Mouse (Mus musculus) ovary, postnatal 14 days (tissue): ENCODE results near the gene Mpo.
A peak's percentile ranks its signal among the peaks of the same experiment; 100 is the strongest.

Source experiments
- DNase-seq: peaks from one replicate; pipeline ENCODE4 v3.0.0; 2022; ENCODE audit warnings: low spot score

Mpo gene

GRCm38 (mm10) chr11:87758161-87758911, 35.0 kb upstream of the Mpo start:
- DNase-seq: no peak

DNA sequence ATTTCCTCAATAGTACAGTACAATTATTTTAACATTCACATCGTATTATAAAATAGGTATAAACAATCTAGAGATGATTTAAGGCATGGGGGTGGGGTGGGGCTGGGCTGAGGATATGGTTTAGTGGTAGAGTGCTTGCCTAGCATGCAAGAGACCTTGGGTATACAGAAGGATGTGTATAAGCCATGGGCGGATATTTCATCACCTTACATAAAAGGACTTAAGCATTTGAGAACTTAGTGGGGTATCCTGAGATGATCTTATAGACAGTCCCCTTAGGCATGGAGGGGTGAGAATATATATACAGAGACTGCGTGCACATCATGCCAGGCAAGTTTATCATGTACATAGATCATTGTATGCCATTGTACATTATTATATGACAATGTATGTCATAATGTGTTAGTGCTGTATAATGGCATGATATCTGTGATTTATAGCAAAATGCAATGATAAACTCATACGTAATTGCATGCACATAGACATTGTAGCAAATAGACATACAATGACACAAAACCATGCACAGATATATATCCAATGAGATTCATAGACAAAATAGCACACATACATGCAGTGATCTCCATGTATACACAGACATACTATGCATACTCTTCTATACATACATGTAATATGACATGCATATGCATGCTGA, 34.3 kb upstream of the Mpo start:
- DNase-seq: no peak

GRCm38 (mm10) chr11:87759609-87760005, 33.8 kb upstream of the Mpo start:
- DNase-seq: no peak

GRCm38 (mm10) chr11:87760301-87761081, 32.9 kb upstream of the Mpo start, which contains the start of gene Tspoap1:
Gene Tspoap1, plus strand, starts transcription at chr11:87760541.
- DNase-seq: no peak

DNA sequence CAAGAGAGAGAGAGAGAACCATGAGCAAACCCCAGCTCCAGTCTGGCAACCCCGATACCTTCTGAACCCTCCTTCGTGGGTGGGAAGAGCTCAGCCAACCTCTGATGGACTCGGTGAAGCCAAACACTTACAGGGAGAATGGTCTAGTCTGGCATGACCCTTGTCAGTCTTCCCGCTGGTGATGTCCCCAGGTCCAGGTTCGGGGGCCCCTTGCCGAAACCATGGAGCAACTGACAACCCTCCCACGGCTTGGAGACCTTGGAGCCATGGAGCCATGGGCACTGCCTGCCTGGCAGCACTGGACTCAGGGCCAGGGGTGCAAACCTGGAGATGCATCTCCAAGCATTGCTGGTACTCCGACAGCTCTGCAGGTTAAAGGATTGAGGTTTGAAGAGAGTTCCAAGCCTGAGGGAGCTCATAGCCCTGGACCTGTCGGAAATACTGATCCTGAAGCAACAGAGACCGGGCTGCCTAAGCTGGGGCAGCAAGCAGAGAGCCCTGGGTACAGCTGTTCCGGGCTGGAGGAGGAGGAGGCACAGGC, 32.1 kb upstream of the Mpo start:
- no peak for DNase-seq

GRCm38 (mm10) chr11:87761806-87762701, 31.3 kb upstream of the Mpo start:
- no peak for DNase-seq

GRCm38 (mm10) chr11:87762702-87763385, 30.5 kb upstream of the Mpo start:
- DNase-seq: no peak

- DNase-seq: no peak
Observed at GRCm38 (mm10) chr11:87763511-87763987, 29.8 kb upstream of the Mpo start.

- no peak for DNase-seq
Observed at GRCm38 (mm10) chr11:87763988-87764876, 29.1 kb upstream of the Mpo start.

GRCm38 (mm10) chr11:87768745-87769144, 24.6 kb upstream of the Mpo start:
- no peak for DNase-seq

DNA sequence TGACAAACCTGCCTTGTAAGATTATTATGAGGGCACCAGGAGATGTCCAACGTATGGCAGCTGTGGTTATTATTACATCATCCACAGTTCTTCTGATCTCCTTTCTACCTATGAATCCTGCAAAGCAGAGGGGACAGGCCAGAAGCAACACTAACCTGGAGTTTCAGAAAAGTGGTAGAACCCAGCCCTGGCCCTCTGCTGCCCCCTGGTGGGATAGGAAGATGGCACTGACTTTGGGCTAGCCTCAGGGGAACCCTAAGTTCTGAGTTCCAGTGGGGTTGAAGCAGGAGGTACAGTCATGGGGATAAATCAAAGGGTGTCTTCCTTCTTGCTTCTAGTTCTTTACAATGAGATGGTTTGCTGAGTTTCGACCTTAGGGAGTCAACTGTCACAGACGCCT, 22.4 kb upstream of the Mpo start:
- peak; percentile 69 for DNase-seq

DNA sequence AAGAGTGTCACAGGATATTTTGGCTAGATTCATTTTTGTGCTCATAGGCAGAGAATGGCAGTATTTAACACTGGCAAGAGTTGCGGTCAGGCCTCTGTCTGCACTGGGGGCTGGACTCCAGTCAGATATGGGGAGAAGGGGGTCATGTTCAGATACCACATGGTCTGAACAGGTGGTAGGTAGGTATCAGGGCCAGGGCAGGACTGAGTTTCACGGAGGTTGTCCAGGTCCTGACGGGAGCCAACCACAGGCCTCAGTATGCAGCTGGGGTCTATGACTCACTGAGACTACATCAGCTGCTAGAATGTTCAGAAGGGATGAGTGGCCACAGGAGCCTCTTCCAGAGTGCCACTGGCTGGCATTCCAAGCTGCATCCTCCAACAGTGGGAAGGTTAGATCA, 21.0 kb upstream of the Mpo start:
- DNase-seq: no peak

DNA sequence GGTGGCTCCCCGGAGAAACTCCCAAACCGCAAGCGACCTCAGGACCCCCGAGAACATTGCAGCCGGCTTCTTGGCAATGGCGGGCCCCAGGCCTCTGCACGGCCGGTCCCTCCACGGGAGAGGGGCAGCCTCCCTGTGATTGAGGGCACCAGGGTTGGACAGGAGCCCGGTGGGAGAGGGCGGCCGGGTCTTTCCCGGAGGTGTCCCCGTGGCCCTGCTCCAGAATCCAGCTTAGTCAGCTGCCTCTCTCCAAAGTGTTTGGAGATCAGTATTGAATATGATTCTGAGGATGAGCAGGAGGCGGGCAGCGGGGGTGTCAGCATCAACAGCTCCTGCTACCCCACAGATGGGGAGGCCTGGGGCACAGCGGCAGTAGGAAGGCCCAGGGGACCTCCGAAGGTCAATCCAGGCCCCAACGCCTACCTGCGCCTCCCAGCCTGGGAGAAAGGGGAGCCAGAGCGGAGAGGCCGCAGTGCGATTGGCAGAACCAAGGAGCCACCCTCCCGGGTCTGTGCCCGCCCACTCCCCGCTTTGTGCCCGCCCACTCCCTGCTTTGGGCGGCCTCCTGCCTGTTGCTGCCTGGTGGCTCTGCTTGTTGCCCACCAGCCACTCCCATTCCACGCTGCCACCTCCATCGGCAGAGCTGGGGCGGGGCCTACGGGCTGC, 15.1 kb upstream of the Mpo start:
- DNase-seq: peak; percentile 60

GRCm38 (mm10) chr11:87778915-87779314, 14.5 kb upstream of the Mpo start:
- DNase-seq: no peak

- no peak for DNase-seq
Observed at GRCm38 (mm10) chr11:87779392-87779791, 14.0 kb upstream of the Mpo start.

DNA sequence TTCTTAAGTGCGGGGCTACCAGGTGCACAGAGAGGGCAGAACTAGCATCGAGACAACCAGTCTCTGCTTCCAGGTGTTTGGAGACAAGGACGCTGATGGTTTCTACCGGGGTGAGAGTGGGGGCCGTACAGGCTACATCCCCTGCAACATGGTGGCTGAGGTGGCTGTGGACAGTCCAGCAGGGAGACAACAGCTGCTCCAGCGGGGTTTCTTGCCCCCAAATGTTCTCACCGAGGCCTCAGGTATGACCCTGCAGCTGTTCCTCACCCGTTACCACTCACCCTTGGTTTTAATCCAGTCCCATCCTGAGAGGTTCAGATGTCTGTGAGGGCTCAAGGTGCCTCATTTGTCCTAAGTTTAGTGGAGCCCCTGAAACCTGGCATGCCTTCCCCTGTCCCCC, 13.3 kb upstream of the Mpo start:
- no peak for DNase-seq

DNA sequence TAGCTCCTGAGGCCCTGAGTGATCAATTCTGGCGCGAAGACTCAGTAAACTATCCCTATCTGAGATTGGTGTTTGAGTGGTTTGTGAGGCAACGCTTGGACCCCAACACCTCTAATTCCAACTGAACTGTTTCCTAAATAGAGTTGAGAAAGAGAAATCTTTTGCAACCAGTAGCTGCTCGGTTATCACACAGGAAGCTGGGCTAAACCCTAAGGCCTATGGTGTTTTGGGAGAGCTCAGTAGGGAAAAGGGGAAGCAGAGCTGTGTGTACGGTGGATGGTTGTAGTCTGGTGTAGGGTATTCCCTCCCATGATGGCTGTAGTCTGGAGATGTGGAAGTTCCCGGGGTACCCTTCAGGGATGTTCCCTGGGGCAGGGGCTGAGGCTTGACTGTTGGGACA, 3.3 kb upstream of the Mpo start:
- no peak for DNase-seq

DNA sequence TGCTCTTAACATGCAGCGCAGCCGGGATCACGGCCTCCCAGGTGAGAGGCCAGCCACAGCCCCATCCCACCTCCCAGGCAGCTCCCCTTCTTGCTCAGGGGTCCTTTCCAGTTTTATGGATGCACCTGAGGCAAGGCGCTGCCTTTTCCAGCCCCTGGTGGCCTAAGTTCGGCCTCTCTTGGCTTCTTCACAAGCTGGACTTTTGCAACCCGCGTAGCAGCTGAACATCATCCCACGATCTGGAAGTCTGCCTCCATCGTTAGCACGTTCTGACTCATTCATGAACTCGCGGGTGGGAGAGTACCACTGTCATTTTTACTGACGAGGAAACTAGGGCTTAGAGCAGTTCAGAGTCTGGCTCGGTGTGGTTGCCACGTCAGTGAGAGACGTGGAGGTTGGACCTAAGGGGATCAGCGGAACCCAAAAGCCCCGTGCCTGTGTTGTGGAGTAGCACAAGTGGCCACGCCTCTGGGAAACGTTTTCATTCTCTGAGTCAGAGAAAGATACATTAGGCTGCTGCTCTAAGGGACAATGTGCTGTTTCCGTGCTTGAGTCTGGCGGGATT, 8.4 kb downstream of the Mpo start:
- DNase-seq: no peak

- DNase-seq: no peak
Observed at GRCm38 (mm10) chr11:87802621-87803020, 9.2 kb downstream of the Mpo start.
